ENCODE assay signal across 13 mouse cellular contexts in genomic region chr16:76314013-76314950, GRCm38 (mm10). TPM values are rescaled to one million over a fixed set of nuclear protein-coding genes. Genes with fewer than 3 reads are reported as not detected.
DNase-seq lines count a peak whose midpoint lies in the region; ATAC-seq and TF ChIP-seq lines count a peak whose summit lies in the region.
"Had no signal": no experiment of that assay in that cellular context is flagged by ENCODE, and none has a peak within 500 bp of the region (broad histone marks: within the 10 kb centered on the region; RNA-seq: fewer than 3 reads in every experiment).

No protein-coding gene starts in this region.

- peak; percentile 98 for ATAC-seq in liver, postnatal 0 days
- no peak for ATAC-seq in inflammation-experienced regulatory T-cells, adult 6 months

- peak overlapping the region; percentile 56 for H3K4me2 ChIP-seq in liver, postnatal 0 days (ENCODE audit: low read depth, low read length)
- H3K4me2 ChIP-seq: hindbrain, embryonic 15.5 days had no signal

- H3K9ac ChIP-seq in liver, postnatal 0 days (replicated peaks), result peak overlapping the region; percentile 39; the same call in 1 of the 2 replicates
- H3K9ac ChIP-seq: hindbrain, embryonic 15.5 days had no signal

- peak; percentile 98 for TF ChIP-seq EP300 in liver, postnatal 0 days (IDR thresholded peaks at IDR 0.05; ENCODE audit: low read depth)

- no peaks in the 10 kb centered on the region for H3K27me3 ChIP-seq in erythroblast, embryonic 14.5 days (ENCODE audit: control insufficient read depth)
- no peaks in the 10 kb centered on the region for H3K27me3 ChIP-seq in liver, postnatal 0 days (ENCODE audit: insufficient read depth, low read length)
- H3K27me3 ChIP-seq: CH12.LX; hindbrain, embryonic 15.5 days had no signal

- H3K9me3 ChIP-seq in erythroblast, embryonic 14.5 days (ENCODE audit: control insufficient read depth, low read length), result no peaks in the 10 kb centered on the region
- no peaks in the 10 kb centered on the region for H3K9me3 ChIP-seq in liver, postnatal 0 days (ENCODE audit: low read length)
- H3K9me3 ChIP-seq: hindbrain, embryonic 15.5 days had no signal

- H3K4me3 ChIP-seq in erythroblast, embryonic 14.5 days (replicated peaks), result peak overlapping the region; percentile 46
- no peak overlapping the region for H3K4me3 ChIP-seq in liver, postnatal 0 days (ENCODE audit: low read depth, low read length)
- H3K4me3 ChIP-seq: hindbrain, embryonic 15.5 days had no signal

- peak; percentile 19 for DNase-seq in spleen, adult 12 weeks (ENCODE audit: low spot score)
- no peak for DNase-seq in spleen, adult 18-20 months
- DNase-seq in liver, postnatal 0 days, result peak; percentile 49
- no peak for DNase-seq in layer of hippocampus, postnatal 25 days (ENCODE audit: extremely low spot score in 1 of 2, low spot score in 1 of 2)
- DNase-seq in embryo, embryonic 11 days, result no peak
- DNase-seq: adrenal gland, adult 8-10 months; kidney, postnatal 36 days; retina, postnatal 1 day had no signal

- H3K36me3 ChIP-seq in erythroblast, embryonic 14.5 days (ENCODE audit: control insufficient read depth), result peaks cover 51% of the 10 kb centered on the region
- H3K36me3 ChIP-seq in liver, postnatal 0 days (replicated peaks; ENCODE audit: insufficient read depth, low read length), result no peaks in the 10 kb centered on the region; the same call in 1 of the 2 replicates
- H3K36me3 ChIP-seq: hindbrain, embryonic 15.5 days had no signal

- 59% methylated on average over 12 of the region's 12 CpGs for WGBS in liver, postnatal 0 days (ENCODE audit: insufficient replicate concordance)

- peak overlapping the region; percentile 91 for H3K27ac ChIP-seq in liver, postnatal 0 days (ENCODE audit: low read depth)
- H3K27ac ChIP-seq: hindbrain, embryonic 15.5 days; macrophage had no signal

- H3K4me1 ChIP-seq in erythroblast, embryonic 14.5 days (ENCODE audit: control insufficient read depth), result peaks cover 85% of the 10 kb centered on the region
- peaks cover 34% of the 10 kb centered on the region for H3K4me1 ChIP-seq in liver, postnatal 0 days (ENCODE audit: insufficient read depth)

- TF ChIP-seq CTCF in liver, postnatal 0 days (IDR thresholded peaks at IDR 0.05; ENCODE audit: low read depth), result no peak

RNA-seq across cellular contexts. Expression of gene Nrip1, which starts 59.3 kb away (rescaled TPM):
- polyA plus RNA-seq in erythroblast, embryonic 14.5 days (2012), result 0.55 and 0.77 TPM in 2 replicates
- 9.6 and 11.2 TPM in 2 replicates for polyA plus RNA-seq in liver, postnatal 0 days (2015; fragmentation: Nextera tagmentation; extraction: Ambion mirVana)
- 10 to 100 TPM; 61.2 to 63.5 TPM for total RNA-seq in layer of hippocampus, postnatal 25 days (2021)
- polyA plus RNA-seq in inflammation-experienced regulatory T-cells, adult 6 months (2017; shearing (Covaris generic)), result 10 to 100 TPM; 26.2 to 66.5 (median 54.1) TPM
- total RNA-seq: CH12.LX had no signal

Comparison
In these comparisons a context has a peak if more than half of its experiments do, and no peak if none do; other contexts are left out.
1. DNase-seq: peak in spleen, adult 12 weeks (single experiment) and liver, postnatal 0 days (single experiment); none in spleen, adult 18-20 months (0 of 2), layer of hippocampus, postnatal 25 days (0 of 2) and embryo, embryonic 11 days (single experiment).